20 mouse cellular contexts compared by ENCODE assay signal in genomic region chr17:30215741-30216140, GRCm38 (mm10).
DNase-seq lines count a peak whose midpoint lies in the region; ATAC-seq and TF ChIP-seq lines count a peak whose summit lies in the region.
"Had no signal": no experiment of that assay in that cellular context is flagged by ENCODE, and none has a peak within 500 bp of the region (broad histone marks: within the 10 kb centered on the region; RNA-seq: fewer than 3 reads in every experiment).

No protein-coding gene starts in this region.

- H3K9me3 ChIP-seq in forebrain, embryonic 10.5 days = no peaks in the 10 kb centered on the region
- no peaks in the 10 kb centered on the region for H3K9me3 ChIP-seq in forebrain, embryonic 14.5 days (replicated peaks; ENCODE audit: control insufficient read depth, low read length)
- H3K9me3 ChIP-seq in midbrain, embryonic 14.5 days (ENCODE audit: control insufficient read depth, low read length) = no peaks in the 10 kb centered on the region
- H3K9me3 ChIP-seq in midbrain, embryonic 16.5 days (replicated peaks; ENCODE audit: control insufficient read depth, low read length, poor library complexity, severe bottlenecking) = no peaks in the 10 kb centered on the region
- no peaks in the 10 kb centered on the region for H3K9me3 ChIP-seq in heart, embryonic 13.5 days
- H3K9me3 ChIP-seq: hindbrain, embryonic 15.5 days; limb, embryonic 15.5 days had no signal

- no peak overlapping the region for H3ac ChIP-seq in myocyte (ENCODE audit: control insufficient read depth, insufficient read length)

- no peak for TF ChIP-seq POLR2A in myocyte (IDR thresholded peaks at IDR 0.05; ENCODE audit: insufficient read length, low read depth)

- no peak for DNase-seq in forebrain, embryonic 10.5 days (ENCODE audit: extremely low spot score, low spot score)
- no peak for DNase-seq in forebrain, embryonic 14.5 days (ENCODE audit: low spot score)
- DNase-seq in midbrain, embryonic 14.5 days = no peak
- no peak for DNase-seq in kidney, postnatal 4 days
- no peak for DNase-seq in testis, postnatal 10 days (ENCODE audit: low spot score)
- DNase-seq: cerebellum, adult 18-20 months; kidney, postnatal 14 days; layer of hippocampus, adult 9-11 months; lung, postnatal 14 days; spleen, adult 18-20 months; thymus, adult 2 months had no signal

- no peak overlapping the region for H3K4me3 ChIP-seq in forebrain, embryonic 10.5 days
- no peak overlapping the region for H3K4me3 ChIP-seq in forebrain, embryonic 14.5 days (ENCODE audit: low read depth, low read length)
- no peak overlapping the region for H3K4me3 ChIP-seq in midbrain, embryonic 14.5 days (replicated peaks; ENCODE audit: low read depth, low read length)
- no peak overlapping the region for H3K4me3 ChIP-seq in midbrain, embryonic 16.5 days (ENCODE audit: low read depth, low read length)
- no peak overlapping the region for H3K4me3 ChIP-seq in heart, embryonic 13.5 days
- H3K4me3 ChIP-seq in myocyte = no peak overlapping the region
- H3K4me3 ChIP-seq: erythroblast, embryonic 14.5 days; hindbrain, embryonic 15.5 days; limb, embryonic 15.5 days had no signal

- ATAC-seq in forebrain, embryonic 14.5 days = no peak
- no peak for ATAC-seq in midbrain, embryonic 14.5 days (ENCODE audit: low FRiP score, low TSS enrichment)
- no peak for ATAC-seq in midbrain, embryonic 16.5 days
- ATAC-seq in heart, embryonic 13.5 days (ENCODE audit: extremely low read depth, insufficient number of reproducible peaks, low FRiP score, low TSS enrichment) = no peak
- ATAC-seq: forebrain, embryonic 16.5 days; intestine, postnatal 0 days had no signal

- 0 out of 2 replicates have a peak overlapping the region, but pooled peaks have one; percentile 12 for H3K27ac ChIP-seq in forebrain, embryonic 10.5 days
- no peak overlapping the region for H3K27ac ChIP-seq in forebrain, embryonic 14.5 days (ENCODE audit: low read depth, low read length)
- 0 out of 2 replicates have a peak overlapping the region, but pooled peaks have one; percentile 13 for H3K27ac ChIP-seq in midbrain, embryonic 14.5 days (replicated peaks; ENCODE audit: low read depth, low read length)
- H3K27ac ChIP-seq in midbrain, embryonic 16.5 days (ENCODE audit: low read length) = no peak overlapping the region
- H3K27ac ChIP-seq in heart, embryonic 13.5 days (replicated peaks) = peak overlapping the region; percentile 61
- H3K27ac ChIP-seq: hindbrain, embryonic 15.5 days; limb, embryonic 15.5 days had no signal

- no peak overlapping the region for H3K9ac ChIP-seq in forebrain, embryonic 14.5 days (ENCODE audit: low read length)
- no peak overlapping the region for H3K9ac ChIP-seq in midbrain, embryonic 14.5 days (replicated peaks; ENCODE audit: low read length)
- H3K9ac ChIP-seq in midbrain, embryonic 16.5 days (ENCODE audit: low read depth, low read length) = no peak overlapping the region
- peak overlapping the region; percentile 40; the same call in 1 of the 2 replicates for H3K9ac ChIP-seq in heart, embryonic 13.5 days
- H3K9ac ChIP-seq: hindbrain, embryonic 15.5 days; limb, embryonic 15.5 days had no signal

- peaks cover 49% of the 10 kb centered on the region for H3K36me3 ChIP-seq in forebrain, embryonic 10.5 days (replicated peaks)
- H3K36me3 ChIP-seq in forebrain, embryonic 14.5 days (ENCODE audit: control insufficient read depth, insufficient read depth, low read length) = peaks cover 22% of the 10 kb centered on the region
- H3K36me3 ChIP-seq in midbrain, embryonic 14.5 days (ENCODE audit: control insufficient read depth, insufficient read depth, low read length) = peaks cover 21% of the 10 kb centered on the region
- peaks cover 6% of the 10 kb centered on the region for H3K36me3 ChIP-seq in midbrain, embryonic 16.5 days (ENCODE audit: control insufficient read depth, insufficient read depth, low read length)
- peaks cover 39% of the 10 kb centered on the region for H3K36me3 ChIP-seq in heart, embryonic 13.5 days
- H3K36me3 ChIP-seq in myocyte (ENCODE audit: control insufficient read depth, insufficient read depth) = no peaks in the 10 kb centered on the region

- no peaks in the 10 kb centered on the region for H3K79me2 ChIP-seq in myocyte (ENCODE audit: control insufficient read depth, insufficient read depth)

- 0 out of 2 replicates have a peak, but pooled peaks cover 13% of the 10 kb centered on the region for H3K4me1 ChIP-seq in forebrain, embryonic 10.5 days
- no peaks in the 10 kb centered on the region for H3K4me1 ChIP-seq in forebrain, embryonic 14.5 days (ENCODE audit: control insufficient read depth, insufficient read depth, low read length)
- no peaks in the 10 kb centered on the region for H3K4me1 ChIP-seq in midbrain, embryonic 14.5 days (ENCODE audit: control insufficient read depth, insufficient read depth, low read length)
- no peaks in the 10 kb centered on the region; the same call in 1 of the 2 replicates for H3K4me1 ChIP-seq in midbrain, embryonic 16.5 days (ENCODE audit: control insufficient read depth, insufficient read depth, low read length)
- H3K4me1 ChIP-seq in heart, embryonic 13.5 days = peaks cover 52% of the 10 kb centered on the region

- 74% methylated on average over 4 of the region's 4 CpGs for WGBS in forebrain, embryonic 10.5 days
- WGBS in forebrain, embryonic 14.5 days = 83% methylated on average over 4 of the region's 4 CpGs
- WGBS in midbrain, embryonic 14.5 days = 57% methylated on average over 4 of the region's 4 CpGs
- WGBS in midbrain, embryonic 16.5 days = 58% methylated on average over 4 of the region's 4 CpGs
- 26% methylated on average over 4 of the region's 4 CpGs for WGBS in heart, embryonic 13.5 days

- no peak overlapping the region for H3K4me2 ChIP-seq in forebrain, embryonic 14.5 days (ENCODE audit: low read length)
- H3K4me2 ChIP-seq in midbrain, embryonic 14.5 days (ENCODE audit: low read length) = no peak overlapping the region
- no peak overlapping the region for H3K4me2 ChIP-seq in midbrain, embryonic 16.5 days (ENCODE audit: low read length)
- H3K4me2 ChIP-seq in heart, embryonic 13.5 days = no peak overlapping the region
- no peak overlapping the region for H3K4me2 ChIP-seq in myocyte (ENCODE audit: low read depth)
- H3K4me2 ChIP-seq: hindbrain, embryonic 15.5 days; limb, embryonic 15.5 days had no signal

- no peaks in the 10 kb centered on the region for H3K27me3 ChIP-seq in forebrain, embryonic 10.5 days (ENCODE audit: poor library complexity, severe bottlenecking)
- no peaks in the 10 kb centered on the region for H3K27me3 ChIP-seq in forebrain, embryonic 14.5 days (replicated peaks; ENCODE audit: control insufficient read depth, insufficient read depth, low read length)
- H3K27me3 ChIP-seq in midbrain, embryonic 14.5 days (ENCODE audit: control insufficient read depth, insufficient read depth, low read length) = no peaks in the 10 kb centered on the region
- H3K27me3 ChIP-seq in midbrain, embryonic 16.5 days (ENCODE audit: control insufficient read depth, insufficient read depth, low read depth, low read length) = no peaks in the 10 kb centered on the region
- no peaks in the 10 kb centered on the region for H3K27me3 ChIP-seq in heart, embryonic 13.5 days (replicated peaks)
- no peaks in the 10 kb centered on the region for H3K27me3 ChIP-seq in myocyte (ENCODE audit: control insufficient read depth, insufficient read depth, insufficient read length)
- H3K27me3 ChIP-seq: CH12.LX; hindbrain, embryonic 15.5 days; limb, embryonic 15.5 days had no signal

TF ChIP-seq in myocyte, 11 proteins besides CTCF, POLR2A, EP300 and RAD21:
- TF ChIP-seq POLR2AphosphoS2 (IDR thresholded peaks at IDR 0.05; ENCODE audit: insufficient read length, low read depth) (peak; percentile 41), REST (IDR thresholded peaks at IDR 0.05; ENCODE audit: insufficient read depth, insufficient read length) (no peak), SRF (IDR thresholded peaks at IDR 0.05; ENCODE audit: control insufficient read depth, insufficient read length, low read depth) (no peak), TCF3 (IDR thresholded peaks at IDR 0.05; ENCODE audit: insufficient read length, low read depth) (no peak), MAX (IDR thresholded peaks at IDR 0.05; ENCODE audit: low read depth) (no peak), MYOD1 (IDR thresholded peaks at IDR 0.05; ENCODE audit: control insufficient read depth in 1 of 3, insufficient read length in 2 of 3, low read depth in 2 of 3) (no peak)

Comparison
In these comparisons a context has a peak if more than half of its experiments do, and no peak if none do; other contexts are left out.
1. H3K27ac ChIP-seq: peak in forebrain, embryonic 10.5 days (single experiment), midbrain, embryonic 14.5 days (single experiment) and heart, embryonic 13.5 days (single experiment); none in forebrain, embryonic 14.5 days (single experiment) and midbrain, embryonic 16.5 days (single experiment).